Mouse (Mus musculus) brown adipose tissue, adult 24 weeks (tissue): ENCODE measurements around the gene Phykpl. TPM values are rescaled to one million over a fixed set of nuclear protein-coding genes. Genes with fewer than 3 reads are reported as not detected.

Experiments
- H3K27ac ChIP-seq: fragments of 200-500 bp; replicated peaks from 2 replicates; pipeline ENCODE4 v1.5.1; 2012; ENCODE audit warnings: low read depth, mild to moderate bottlenecking, low read length
- H3K4me1 ChIP-seq: fragments of 200-500 bp; 2 replicates; pipeline ENCODE4 v1.6.1; 2012; ENCODE audit warnings: low read length, mixed read lengths; ENCODE audit not compliant: control insufficient read depth, insufficient read depth, insufficient read length
- H3K4me3 ChIP-seq: fragments of 200-500 bp; 2 replicates; pipeline ENCODE4 v1.5.1; 2012; ENCODE audit warnings: low read depth, mild to moderate bottlenecking, low read length, moderate library complexity; ENCODE audit not compliant: insufficient read depth
- polyA plus RNA-seq: library from polyadenylated mRNA; stranded (reverse); fragments of >200 nt; gene quantifications from 2 replicates; pipeline ENCODE4 v1.2.4, GENCODE M21; 2012; ENCODE audit not compliant: missing spikeins, insufficient read depth, insufficient read length

Phykpl gene
- polyA plus RNA-seq, 1 experiment, result 10.1 TPM

GRCm38 (mm10) chr11:51637971-51638414 lies 53.4 kb downstream of the Phykpl start:
- Histone ChIP-seq H3K27ac (peak overlapping the region; percentile 53), H3K4me1 (peaks cover 15% of the 10 kb centered on the region), H3K4me3 (peak overlapping the region; percentile 44)

DNA sequence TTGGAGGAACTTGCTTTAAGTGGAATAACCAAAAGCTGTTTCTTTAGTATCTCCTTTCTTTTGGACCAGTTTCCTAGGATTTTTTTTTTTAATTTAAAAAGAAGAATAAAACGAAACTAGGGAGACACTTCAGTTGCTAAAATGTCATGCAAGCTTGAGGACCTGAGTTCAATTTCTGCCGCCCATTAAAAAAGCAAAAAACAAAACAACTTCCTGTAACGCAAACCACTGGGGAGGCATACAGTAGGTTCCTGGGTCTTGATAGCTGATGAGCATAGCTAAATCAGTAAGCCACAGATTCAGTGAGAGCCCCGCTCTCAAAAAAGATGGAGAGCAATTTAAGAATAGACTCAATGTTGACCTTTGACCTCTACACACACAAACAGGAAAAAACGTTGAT lies 53.9 kb downstream of the Phykpl start:
- Histone ChIP-seq H3K4me1 (peaks cover 20% of the 10 kb centered on the region), H3K27ac (peak overlapping the region; percentile 53; the same call in 1 of the 2 replicates), H3K4me3 (no peak overlapping the region)

DNA sequence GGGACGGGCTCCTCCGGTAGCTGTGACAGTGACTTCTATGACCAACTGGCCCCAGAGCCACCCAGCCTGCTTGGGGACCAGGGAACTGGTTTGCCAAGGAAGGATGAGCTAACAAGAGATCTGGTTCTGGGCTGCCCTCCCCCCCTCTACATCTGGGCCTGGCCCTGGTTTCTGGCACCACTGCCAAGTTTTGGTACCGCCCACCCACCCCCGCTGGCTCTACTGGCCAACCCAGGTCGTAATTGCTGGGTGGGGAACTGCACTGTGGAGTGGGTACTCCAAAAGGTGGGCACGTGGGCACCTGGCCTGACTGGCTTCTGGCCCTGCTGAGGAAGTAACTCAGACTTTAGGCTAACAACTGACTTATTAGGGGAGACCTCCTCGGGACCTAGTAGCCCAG lies 56.2 kb downstream of the Phykpl start:
- Histone ChIP-seq H3K27ac (peak overlapping the region; percentile 1; the same call in 1 of the 2 replicates), H3K4me1 (peaks cover 38% of the 10 kb centered on the region), H3K4me3 (no peak overlapping the region)

DNA sequence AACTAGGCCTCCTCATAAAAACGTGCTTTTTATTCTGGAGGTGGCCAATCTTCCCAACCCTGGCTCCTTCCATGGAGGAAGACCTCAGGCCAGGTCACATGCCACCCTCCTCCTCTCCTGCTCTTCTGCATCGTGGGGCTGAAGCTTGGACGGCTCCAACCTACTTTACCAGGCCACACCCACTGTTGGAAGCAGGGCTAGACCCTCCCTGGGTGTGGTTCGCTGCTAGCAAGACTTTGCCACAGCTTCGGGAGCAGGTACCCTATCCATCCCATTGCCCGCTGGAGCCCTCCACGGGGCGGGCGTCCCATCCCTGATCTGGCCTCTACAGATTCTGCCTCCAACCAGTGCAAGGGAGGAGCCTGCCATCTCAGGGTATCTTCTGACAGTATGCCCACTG lies 58.6 kb downstream of the Phykpl start:
- no peak overlapping the region for H3K4me3 ChIP-seq
- peaks cover 35% of the 10 kb centered on the region for H3K4me1 ChIP-seq
- no peak overlapping the region for H3K27ac ChIP-seq

GRCm38 (mm10) chr11:51643761-51644160 lies 59.2 kb downstream of the Phykpl start:
- Histone ChIP-seq H3K4me1 (peaks cover 35% of the 10 kb centered on the region), H3K4me3 (no peak overlapping the region), H3K27ac (no peak overlapping the region)

- H3K4me3 ChIP-seq, result no peak overlapping the region
- 0 out of 2 replicates have a peak overlapping the region, but pooled peaks have one; percentile 95 for H3K27ac ChIP-seq
- H3K4me1 ChIP-seq, result peaks cover 35% of the 10 kb centered on the region
Measured at GRCm38 (mm10) chr11:51644217-51644616, 59.7 kb downstream of the Phykpl start.

GRCm38 (mm10) chr11:51645293-51645692 lies 60.7 kb downstream of the Phykpl start:
- Histone ChIP-seq H3K27ac (peak overlapping the region; percentile 95), H3K4me3 (peak overlapping the region; percentile 53), H3K4me1 (peaks cover 35% of the 10 kb centered on the region)

DNA sequence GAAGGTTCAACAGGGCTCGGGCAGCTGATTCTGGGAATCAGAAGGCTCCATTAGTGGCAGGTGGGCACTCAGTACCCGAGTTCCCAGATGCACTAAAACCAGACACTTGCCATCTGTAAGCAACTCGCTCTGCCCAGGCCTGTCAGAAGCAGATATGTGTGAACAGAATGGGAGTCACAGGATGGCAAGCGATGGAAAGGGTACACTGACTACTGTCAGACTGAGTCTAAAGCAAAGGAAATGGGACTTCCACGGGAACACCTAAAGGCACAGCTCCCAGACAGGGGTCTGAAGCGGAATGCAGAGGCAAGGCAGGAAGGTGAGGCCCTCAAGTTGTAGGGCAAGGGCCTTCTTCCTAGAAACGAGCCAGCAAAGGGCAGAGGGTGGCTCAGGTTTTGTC lies 61.7 kb downstream of the Phykpl start:
- Histone ChIP-seq H3K4me3 (peak overlapping the region; percentile 53), H3K27ac (peak overlapping the region; percentile 95), H3K4me1 (peaks cover 29% of the 10 kb centered on the region)

DNA sequence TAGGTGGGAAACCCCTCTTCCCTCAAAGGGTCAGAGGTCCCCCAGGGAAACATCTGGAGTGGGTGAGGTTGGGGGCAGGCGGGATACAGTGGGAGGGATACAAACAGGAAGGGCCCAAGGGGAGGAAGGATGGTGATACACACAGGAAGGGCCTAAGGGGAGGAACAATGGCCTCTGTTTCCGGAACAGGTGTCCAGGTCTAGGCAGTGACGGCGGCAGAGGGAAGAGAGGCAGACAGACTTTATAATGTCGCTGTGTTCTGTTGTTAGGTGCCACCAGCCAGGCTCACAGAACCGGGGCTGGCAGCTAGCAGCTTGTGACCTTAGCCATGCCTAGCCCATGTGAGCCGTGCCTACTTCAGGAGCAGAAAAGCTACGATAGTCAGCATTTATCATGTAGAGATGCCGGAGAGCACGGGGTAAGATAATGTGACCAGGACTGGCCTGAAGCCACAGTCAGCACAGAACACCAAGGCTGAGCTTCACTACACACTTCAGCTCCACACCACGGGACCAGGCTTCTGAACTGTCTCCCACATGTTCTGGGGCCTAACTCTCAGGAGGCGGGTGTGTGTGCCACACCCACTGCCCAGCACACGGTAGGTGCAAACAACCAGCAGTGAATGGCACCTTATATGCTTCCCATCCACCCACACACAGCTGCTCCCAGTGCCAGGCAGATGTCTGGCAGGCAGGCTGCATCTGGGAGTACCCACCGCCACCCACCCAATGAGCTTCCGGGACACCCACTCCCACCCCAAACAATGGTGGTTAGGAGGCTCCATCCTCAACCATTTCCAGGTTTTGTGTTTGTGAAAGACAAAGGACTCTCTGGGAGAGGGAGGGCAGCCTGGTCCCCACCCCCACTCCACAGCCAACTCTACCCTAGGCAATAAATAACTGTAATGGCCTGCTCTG lies 62.5 kb downstream of the Phykpl start:
- peak overlapping the region; percentile 53 for H3K4me3 ChIP-seq
- H3K4me1 ChIP-seq, result peaks cover 28% of the 10 kb centered on the region
- H3K27ac ChIP-seq, result peak overlapping the region; percentile 98

GRCm38 (mm10) chr11:51648566-51648965 lies 64.0 kb downstream of the Phykpl start:
- peak overlapping the region; percentile 93 for H3K27ac ChIP-seq
- H3K4me3 ChIP-seq, result peak overlapping the region; percentile 77
- H3K4me1 ChIP-seq, result peaks cover 19% of the 10 kb centered on the region

DNA sequence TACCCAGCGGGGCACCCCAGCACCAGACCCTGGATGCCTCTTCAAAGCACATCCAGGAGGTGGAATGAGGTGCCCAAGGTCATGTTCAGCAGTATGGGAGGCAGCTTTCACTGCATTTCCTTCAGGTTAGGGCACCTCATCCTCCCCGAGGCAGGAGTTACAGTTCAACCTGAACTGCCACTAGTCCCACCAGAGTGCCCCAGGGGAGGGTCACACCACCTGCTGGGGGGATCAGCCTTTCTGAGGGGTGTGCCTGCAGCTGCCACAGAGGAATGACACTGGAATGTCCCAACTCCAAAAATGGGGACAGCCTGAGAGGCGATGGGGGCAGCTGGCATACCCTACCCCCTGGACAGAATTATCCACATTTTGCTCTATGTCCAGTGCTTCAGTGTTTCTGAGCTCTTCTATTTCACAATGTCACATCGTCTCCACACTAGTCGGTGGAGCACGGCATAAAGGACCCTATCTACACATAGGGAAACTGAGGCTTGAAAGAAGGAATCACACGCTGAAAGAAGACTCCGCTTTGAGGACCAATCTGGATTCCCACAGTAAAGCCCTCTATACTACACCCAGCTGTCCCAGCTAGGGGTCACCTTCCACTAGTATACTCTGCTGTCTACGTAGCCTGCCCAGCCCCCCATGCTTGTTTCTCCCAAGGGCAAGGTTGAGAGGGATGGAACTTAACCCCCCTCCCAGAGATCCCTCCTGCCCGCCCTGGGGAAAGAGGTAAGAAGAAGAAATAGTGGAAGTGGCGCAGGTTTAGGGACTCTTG lies 64.7 kb downstream of the Phykpl start:
- H3K4me1 ChIP-seq, result peaks cover 12% of the 10 kb centered on the region
- H3K27ac ChIP-seq, result peak overlapping the region; percentile 93
- peak overlapping the region; percentile 77 for H3K4me3 ChIP-seq

DNA sequence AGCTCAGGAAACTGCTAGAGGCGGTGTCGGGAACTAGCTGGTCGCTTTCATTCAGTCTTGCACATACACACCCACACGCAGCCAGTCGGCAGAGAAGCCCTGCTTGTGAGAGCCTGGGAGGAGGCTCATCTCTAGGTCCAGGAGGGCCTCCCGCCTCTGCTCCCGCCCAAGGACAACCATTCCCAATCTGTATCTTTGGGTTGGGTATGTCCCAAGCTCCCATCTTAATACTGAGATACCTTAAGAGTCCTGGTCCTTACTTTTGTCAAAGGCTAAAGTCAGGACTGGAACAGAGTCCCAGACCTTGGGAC lies 65.3 kb downstream of the Phykpl start:
- Histone ChIP-seq H3K4me1 (peaks cover 10% of the 10 kb centered on the region), H3K4me3 (peak overlapping the region; percentile 77), H3K27ac (peak overlapping the region; percentile 93)

GRCm38 (mm10) chr11:51650261-51650660 lies 65.7 kb downstream of the Phykpl start:
- peak overlapping the region; percentile 77 for H3K4me3 ChIP-seq
- peaks cover 8% of the 10 kb centered on the region for H3K4me1 ChIP-seq
- H3K27ac ChIP-seq, result peak overlapping the region; percentile 93

DNA sequence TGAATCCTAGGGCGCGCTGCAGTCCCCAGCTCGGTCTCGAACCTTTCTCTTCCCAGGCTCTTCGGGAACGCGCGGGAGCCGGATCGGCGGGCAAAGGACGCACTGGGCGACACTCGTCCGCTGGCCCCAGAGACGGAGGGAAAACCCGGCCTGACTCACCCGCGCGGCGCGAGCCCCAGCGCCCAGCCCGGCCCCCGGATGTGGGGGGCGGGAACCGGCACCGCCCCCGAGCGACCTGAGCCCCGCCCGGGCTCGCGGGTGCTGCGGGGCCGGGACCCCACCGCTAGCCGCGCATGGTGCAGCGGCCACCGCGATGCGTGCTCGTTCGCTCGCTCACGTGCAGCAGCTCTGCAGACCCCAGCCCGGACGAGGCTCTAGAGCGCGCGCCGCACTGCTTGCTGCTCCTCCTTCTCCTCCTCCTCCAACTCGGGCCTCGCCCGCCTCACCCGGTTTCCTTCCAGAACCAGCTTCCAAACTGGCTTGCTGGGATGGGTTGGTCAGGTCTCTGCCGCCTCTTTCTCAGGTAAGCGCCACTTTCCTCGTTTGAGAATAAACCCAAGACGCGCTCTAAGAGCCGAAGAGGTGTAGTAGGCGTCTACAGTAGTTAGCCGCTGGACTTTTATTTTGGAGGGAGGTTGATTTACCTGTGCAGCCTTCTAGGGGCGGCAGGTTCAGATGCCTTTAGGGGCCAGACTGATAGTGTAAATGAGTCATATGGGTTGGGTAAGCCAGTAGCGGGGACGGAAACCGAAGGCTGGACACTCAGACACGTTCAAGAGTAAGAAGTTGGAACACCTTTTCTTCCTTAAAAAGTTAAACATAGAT lies 66.3 kb downstream of the Phykpl start, which contains the start of the genes N4bp3 and D930048N14Rik:
TSS of gene N4bp3 (minus strand) at position 152 of the 825 bp plus-strand sequence.
TSS of gene D930048N14Rik (plus strand) at position 264 of the 825 bp plus-strand sequence.
- Histone ChIP-seq H3K4me1 (peaks cover 5% of the 10 kb centered on the region), H3K4me3 (peak within 1 kb of the TSS; percentile 77), H3K27ac (peak within 1 kb of the TSS; percentile 93)
